13 mouse cellular contexts compared by ENCODE assay signal in genomic region chr8:56682564-56682963, GRCm38 (mm10).
A peak's percentile ranks its signal among the peaks of the same experiment; 100 is the strongest.
DNase-seq lines count a peak whose midpoint lies in the region; ATAC-seq and TF ChIP-seq lines count a peak whose summit lies in the region.
"Had no signal": no experiment of that assay in that cellular context is flagged by ENCODE, and none has a peak within 500 bp of the region (broad histone marks: within the 10 kb centered on the region; RNA-seq: fewer than 3 reads in every experiment).

No protein-coding gene starts in this region.

- H3K9me3 ChIP-seq in heart, postnatal 0 days (replicated peaks; ENCODE audit: control insufficient read depth, low read length): no peaks in the 10 kb centered on the region
- H3K9me3 ChIP-seq in midbrain, embryonic 11.5 days (ENCODE audit: control insufficient read depth, low read length): no peaks in the 10 kb centered on the region
- H3K9me3 ChIP-seq in midbrain, embryonic 13.5 days: no peaks in the 10 kb centered on the region
- H3K9me3 ChIP-seq in stomach, postnatal 0 days (ENCODE audit: control insufficient read depth, low read length): no peaks in the 10 kb centered on the region
- H3K9me3 ChIP-seq: heart, embryonic 12.5 days; neural tube, embryonic 12.5 days had no signal

- intact Hi-C loops in left cerebral cortex, postnatal 4 days (cut with DNase I): loop anchor here (10.0 kb wide), 2 partner anchors 642 to 742 kb away; partner anchors contain the start of gene Hand2

- H3K9ac ChIP-seq in heart, postnatal 0 days (replicated peaks; ENCODE audit: low read depth, low read length): no peak overlapping the region
- no peak overlapping the region for H3K9ac ChIP-seq in midbrain, embryonic 11.5 days (ENCODE audit: low read length)
- no peak overlapping the region for H3K9ac ChIP-seq in midbrain, embryonic 13.5 days (replicated peaks)
- H3K9ac ChIP-seq in stomach, postnatal 0 days (ENCODE audit: low read length): no peak overlapping the region
- H3K9ac ChIP-seq: heart, embryonic 12.5 days; neural tube, embryonic 12.5 days had no signal

- TF ChIP-seq CTCF in heart, postnatal 0 days (IDR thresholded peaks at IDR 0.05; ENCODE audit: low read depth): peak; percentile 63
- 0 out of 2 replicates have a peak, but pooled peaks have one; percentile 15 for TF ChIP-seq CTCF in brain, embryonic 14.5 days (IDR thresholded peaks at IDR 0.05; ENCODE audit: borderline replicate concordance, extremely low read depth, insufficient read depth, insufficient read length)
- peak; percentile 75 for TF ChIP-seq CTCF in stomach, postnatal 0 days (IDR thresholded peaks at IDR 0.05; ENCODE audit: low read depth)

- TF ChIP-seq POLR2A in brain, embryonic 14.5 days (IDR thresholded peaks at IDR 0.05; ENCODE audit: borderline replicate concordance, extremely low read depth, insufficient read depth, insufficient read length, poor library complexity, severe bottlenecking): no peak

- no peak for TF ChIP-seq EP300 in heart, postnatal 0 days (IDR thresholded peaks at IDR 0.05; ENCODE audit: low read depth)
- no peak for TF ChIP-seq EP300 in stomach, postnatal 0 days (optimal IDR thresholded peaks at IDR 0.05)

- WGBS in heart, postnatal 0 days: 10% methylated on average over 3 of the region's 3 CpGs
- WGBS in midbrain, embryonic 11.5 days: 28% methylated on average over 3 of the region's 3 CpGs
- 13% methylated on average over 3 of the region's 3 CpGs for WGBS in midbrain, embryonic 13.5 days
- 9% methylated on average over 3 of the region's 3 CpGs for WGBS in stomach, postnatal 0 days

- H3K4me3 ChIP-seq in heart, postnatal 0 days (ENCODE audit: low read depth, low read length): no peak overlapping the region
- H3K4me3 ChIP-seq in midbrain, embryonic 11.5 days (ENCODE audit: low read depth, low read length): no peak overlapping the region
- no peak overlapping the region for H3K4me3 ChIP-seq in midbrain, embryonic 13.5 days (replicated peaks)
- no peak overlapping the region for H3K4me3 ChIP-seq in stomach, postnatal 0 days (ENCODE audit: low read depth, low read length)
- H3K4me3 ChIP-seq: heart, embryonic 12.5 days; neural tube, embryonic 12.5 days had no signal

- H3K27me3 ChIP-seq in heart, postnatal 0 days (ENCODE audit: control insufficient read depth, insufficient read depth, low read length): no peaks in the 10 kb centered on the region
- no peaks in the 10 kb centered on the region for H3K27me3 ChIP-seq in midbrain, embryonic 11.5 days (ENCODE audit: control insufficient read depth, insufficient read depth, low read length)
- H3K27me3 ChIP-seq in midbrain, embryonic 13.5 days: no peaks in the 10 kb centered on the region
- H3K27me3 ChIP-seq in stomach, postnatal 0 days (ENCODE audit: control insufficient read depth, insufficient read depth, low read length): no peaks in the 10 kb centered on the region
- H3K27me3 ChIP-seq: heart, embryonic 12.5 days; neural tube, embryonic 12.5 days had no signal

- H3K4me1 ChIP-seq in heart, postnatal 0 days (ENCODE audit: control insufficient read depth, insufficient read depth): no peaks in the 10 kb centered on the region
- H3K4me1 ChIP-seq in midbrain, embryonic 11.5 days (ENCODE audit: control insufficient read depth, insufficient read depth, low read length): no peaks in the 10 kb centered on the region
- no peaks in the 10 kb centered on the region for H3K4me1 ChIP-seq in midbrain, embryonic 13.5 days (replicated peaks)
- H3K4me1 ChIP-seq in stomach, postnatal 0 days (replicated peaks; ENCODE audit: control insufficient read depth, insufficient read depth): no peaks in the 10 kb centered on the region
- H3K4me1 ChIP-seq: heart, embryonic 12.5 days; neural tube, embryonic 12.5 days had no signal

- H3K27ac ChIP-seq in heart, postnatal 0 days (ENCODE audit: low read depth): no peak overlapping the region
- H3K27ac ChIP-seq in midbrain, embryonic 11.5 days (ENCODE audit: low read depth, low read length): no peak overlapping the region
- H3K27ac ChIP-seq in midbrain, embryonic 13.5 days: no peak overlapping the region
- no peak overlapping the region for H3K27ac ChIP-seq in stomach, postnatal 0 days (replicated peaks)
- H3K27ac ChIP-seq: neural tube, embryonic 12.5 days had no signal

- no peak overlapping the region for H3K4me2 ChIP-seq in heart, postnatal 0 days (ENCODE audit: low read depth, low read length)
- no peak overlapping the region for H3K4me2 ChIP-seq in midbrain, embryonic 11.5 days
- no peak overlapping the region for H3K4me2 ChIP-seq in midbrain, embryonic 13.5 days (replicated peaks)
- no peak overlapping the region for H3K4me2 ChIP-seq in stomach, postnatal 0 days (replicated peaks; ENCODE audit: low read depth)
- H3K4me2 ChIP-seq: heart, embryonic 12.5 days; neural tube, embryonic 12.5 days had no signal

- H3K36me3 ChIP-seq in heart, postnatal 0 days (replicated peaks; ENCODE audit: control insufficient read depth, insufficient read depth, low read length): no peaks in the 10 kb centered on the region
- no peaks in the 10 kb centered on the region for H3K36me3 ChIP-seq in midbrain, embryonic 11.5 days (ENCODE audit: control insufficient read depth, insufficient read depth, low read length)
- H3K36me3 ChIP-seq in midbrain, embryonic 13.5 days: no peaks in the 10 kb centered on the region
- no peaks in the 10 kb centered on the region for H3K36me3 ChIP-seq in stomach, postnatal 0 days (ENCODE audit: control insufficient read depth, insufficient read depth, low read length)
- H3K36me3 ChIP-seq: heart, embryonic 12.5 days; neural tube, embryonic 12.5 days had no signal

- peak; percentile 53 for DNase-seq in heart, postnatal 0 days (ENCODE audit: low spot score)
- DNase-seq in heart, postnatal 4 days: no peak
- DNase-seq in midbrain, embryonic 11.5 days (ENCODE audit: low spot score, missing footprints): peak; percentile 83
- peak; percentile 47 for DNase-seq in brain, embryonic 14.5 days (ENCODE audit: low read depth)
- no peak for DNase-seq in stomach, postnatal 0 days (ENCODE audit: low spot score)
- DNase-seq in ovary, postnatal 10 days (ENCODE audit: low spot score): no peak
- no peak for DNase-seq in left cerebral cortex, postnatal 4 days
- DNase-seq: kidney, adult 8-10 months; lung, postnatal 36 days; thymus, adult 2 months had no signal

- ATAC-seq in heart, postnatal 0 days (ENCODE audit: insufficient read depth, low read depth): no peak
- no peak for ATAC-seq in midbrain, embryonic 11.5 days (ENCODE audit: low FRiP score)
- ATAC-seq in midbrain, embryonic 13.5 days: no peak
- no peak; the same call in 1 of the 2 replicates for ATAC-seq in stomach, postnatal 0 days (ENCODE audit: low FRiP score, low TSS enrichment)

Comparison
In these comparisons a context has a peak if more than half of its experiments do, and no peak if none do; other contexts are left out.
1. DNase-seq: peak in heart, postnatal 0 days (single experiment), midbrain, embryonic 11.5 days (single experiment) and brain, embryonic 14.5 days (single experiment); none in heart, postnatal 4 days (single experiment), stomach, postnatal 0 days (single experiment), ovary, postnatal 10 days (single experiment) and left cerebral cortex, postnatal 4 days (single experiment).
2. CTCF ChIP-seq: peak in every context shown above with its lines; median percentile 75 in stomach, postnatal 0 days; 63 in heart, postnatal 0 days; 15 in brain, embryonic 14.5 days.